Mouse (Mus musculus): ENCODE measurements at regions not wholly inside any gene's neighbourhood (a gene's known extent, or its start where the extent isn't known, plus 50 kb on each side); places are given as distances from the start of the nearest gene placed in this dataset.

- TF ChIP-seq CTCF (IDR thresholded peaks at IDR 0.05; ENCODE audit: low read depth): no peak
- no peak for TF ChIP-seq EP300 (IDR thresholded peaks at IDR 0.05; ENCODE audit: low read depth)
Observed at GRCm38 (mm10) chr9:27518031-27518430, 121.4 kb downstream of the Spata19 start.

All from liver, postnatal 0 days (tissue).